Mouse (Mus musculus) frontal cortex, postnatal 10 days (tissue): Measurements from ENCODE around the gene Nr5a1.

Experiments
- DNase-seq, 2 experiments: peaks; one replicate each; pipeline ENCODE4 v3.0.0; 2022; ENCODE audit warnings: low spot score in 2 of 2, mixed read lengths in 1 of 2

Gene Nr5a1

DNA sequence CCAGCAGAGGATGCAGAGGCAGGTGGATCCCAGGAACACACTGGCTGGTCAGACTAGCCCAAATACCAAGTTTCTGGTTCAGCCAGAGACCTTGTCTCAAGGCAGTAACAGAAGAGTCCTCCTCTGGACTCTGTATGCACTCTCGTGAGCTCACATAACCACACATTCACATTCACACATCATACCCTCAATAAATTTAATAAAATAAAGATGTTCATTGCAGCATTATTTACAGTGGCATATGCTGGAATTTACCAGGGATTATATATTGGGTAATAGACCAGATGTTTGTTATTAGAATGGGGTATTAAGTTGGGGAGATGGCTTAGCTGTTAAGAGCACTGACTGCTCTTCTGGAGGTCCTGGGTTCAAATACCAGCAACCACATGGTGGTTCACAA is 64.0 kb downstream of the Nr5a1 start:
- no peak for DNase-seq

DNA sequence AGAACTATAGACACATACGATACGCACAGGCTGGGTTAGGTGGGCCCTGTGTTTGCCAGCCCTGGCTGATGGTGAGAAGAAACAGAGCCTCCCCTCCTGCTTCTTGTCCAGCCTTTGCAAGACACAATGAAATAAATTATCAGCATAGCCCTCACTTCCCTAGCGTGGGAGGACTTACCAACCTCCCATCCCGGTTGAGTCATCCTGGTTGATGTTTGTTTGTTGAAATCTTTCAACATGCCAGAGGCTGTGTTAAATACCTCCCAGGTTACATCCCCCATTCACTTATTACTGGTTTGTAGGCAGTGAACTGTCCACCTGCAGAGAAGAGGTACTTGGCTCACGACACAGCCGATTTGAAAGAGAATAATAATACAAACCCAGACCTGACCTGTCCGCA is 66.7 kb downstream of the Nr5a1 start:
- DNase-seq: no peak

DNA sequence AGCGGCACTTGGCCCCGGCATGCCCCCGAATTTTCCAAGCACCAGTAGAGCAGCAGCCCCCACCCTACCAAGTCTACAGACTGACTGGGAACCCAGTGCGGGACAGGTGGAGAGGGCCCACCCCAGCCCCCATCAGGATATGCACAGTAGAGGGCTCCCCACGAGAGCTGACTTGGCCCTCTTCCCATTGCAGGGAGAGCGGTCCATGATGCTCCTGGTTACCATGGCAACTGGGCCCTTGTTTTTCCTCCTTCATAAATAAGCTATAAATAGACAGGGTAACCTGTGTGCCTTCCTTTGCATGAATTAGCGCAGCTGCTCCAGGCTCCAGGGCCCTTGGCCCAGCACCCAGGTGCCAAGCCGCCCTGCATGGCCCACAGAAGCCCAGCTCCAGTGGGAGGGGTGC is 67.1 kb downstream of the Nr5a1 start:
- peak; percentile 27 to 41 for DNase-seq

DNA sequence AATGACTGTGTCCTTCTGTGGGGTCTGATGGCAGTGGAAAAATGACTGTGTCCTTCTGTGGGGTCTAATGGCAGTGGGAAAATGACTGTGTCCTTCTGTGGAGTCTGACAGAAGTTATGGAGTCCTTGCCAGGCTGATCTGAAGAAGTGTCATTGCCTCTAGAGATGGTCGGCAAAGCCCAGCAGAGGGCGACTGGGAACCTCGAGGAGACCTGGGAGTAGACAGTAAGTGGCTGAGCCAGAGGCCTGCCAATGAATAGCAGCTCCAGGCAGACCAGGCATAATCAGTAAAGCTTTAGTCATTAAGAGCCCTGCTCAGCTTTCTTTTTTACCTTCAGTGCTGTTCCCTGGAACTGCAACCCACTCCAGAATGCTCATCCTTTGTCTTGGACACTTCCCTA is 68.4 kb downstream of the Nr5a1 start:
- peak; percentile 55 to 77 for DNase-seq

DNA sequence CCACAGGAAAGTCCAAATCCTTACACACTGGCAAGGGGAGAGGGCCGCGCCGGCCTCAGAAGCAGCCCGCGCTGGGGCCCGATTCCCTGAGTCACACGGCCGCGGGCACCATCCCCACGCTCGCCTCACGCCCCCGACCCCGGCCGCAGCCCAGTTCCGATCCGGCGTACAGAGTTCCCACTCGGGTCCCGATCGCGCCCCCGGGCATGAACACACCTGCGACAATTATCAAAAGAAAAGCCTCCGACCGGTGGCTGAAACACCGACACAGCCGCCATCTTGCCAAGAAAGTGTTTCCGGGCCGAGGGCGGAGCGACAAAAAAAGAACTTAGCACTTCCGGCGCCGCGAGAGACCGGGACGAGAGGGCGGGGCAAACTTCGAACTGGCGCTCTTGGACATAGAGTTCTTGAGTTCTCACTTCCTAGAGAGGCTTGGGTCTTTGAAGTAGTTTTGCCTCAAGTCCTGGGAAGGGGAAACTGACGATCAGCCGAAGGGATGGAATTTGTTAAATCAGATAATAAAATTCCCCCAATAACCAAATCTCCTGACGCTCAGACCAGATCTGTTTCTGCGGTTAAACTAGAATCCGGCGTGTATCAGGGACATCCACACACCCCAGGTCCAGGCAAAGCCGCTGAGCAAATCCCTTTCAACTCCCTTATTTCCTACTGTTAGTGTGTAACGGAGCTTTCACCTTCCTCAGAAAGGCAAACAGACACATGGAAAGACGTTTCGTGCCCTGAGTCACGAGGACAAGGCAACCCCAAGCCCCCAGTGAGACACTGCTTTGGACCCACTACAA is 70.5 kb downstream of the Nr5a1 start, which contains the start of gene Psmb7:
Psmb7 (minus strand) TSS at position 463 of the 803 bp plus-strand sequence.
- peak; percentile 80 to 85 for DNase-seq
